Mouse (Mus musculus) heart, adult 2 months (tissue): ENCODE measurements around the gene Jakmip3.

Experiments
- CTCF ChIP-seq: fragments of 200-600 bp; IDR thresholded peaks from 2 replicates; pipeline ENCODE4 v1.8.1; 2022; ENCODE audit warnings: antibody characterized with exemption, mild to moderate bottlenecking, moderate library complexity
- EP300 ChIP-seq: fragments of 200-500 bp; IDR thresholded peaks from 2 replicates; pipeline ENCODE4 v1.6.1; 2011; ENCODE audit warnings: low read depth, low read length, control low read depth; ENCODE audit not compliant: insufficient read depth

DNA sequence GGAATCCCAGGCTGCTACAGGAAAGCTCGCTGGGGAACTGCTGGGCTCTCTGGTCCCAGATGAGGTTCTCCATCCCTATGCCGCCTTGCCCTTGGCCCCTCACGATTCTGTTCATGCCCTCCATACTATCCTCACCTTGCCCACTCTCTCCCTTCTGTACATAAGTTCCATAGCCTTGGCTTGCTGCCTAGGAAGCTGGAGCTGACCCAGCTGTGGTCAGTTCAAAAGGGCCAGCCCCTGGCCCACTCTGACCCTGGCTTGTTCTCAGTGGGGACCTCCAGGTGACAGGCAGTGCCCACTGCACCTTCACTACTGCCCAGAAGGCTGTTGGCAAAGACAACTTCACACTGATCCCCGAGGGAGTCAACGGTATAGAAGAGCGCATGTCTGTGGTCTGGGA is 155.9 kb downstream of the Jakmip3 start:
- TF ChIP-seq EP300 (no peak), CTCF (no peak)
